Mouse (Mus musculus): ENCODE data around the gene Mapk1. TPM values are rescaled to one million over a fixed set of nuclear protein-coding genes. Genes with fewer than 3 reads are reported as not detected.

The Mapk1 gene
- total RNA-seq, 2 experiments from 2014 or later, result 121 TPM

GRCm38 (mm10) chr16:17015111-17015852 lies 32.1 kb downstream of the Mapk1 start:
- intact Hi-C loops (cut with DNase I), result no loop called here
- DNase-seq, result no peak

- DNase-seq, result no peak
Observed at GRCm38 (mm10) chr16:17015853-17016230, 32.7 kb downstream of the Mapk1 start.

GRCm38 (mm10) chr16:17018071-17018470 lies 34.9 kb downstream of the Mapk1 start:
- intact Hi-C loops (cut with DNase I), result no loop called here

More at GRCm38 (mm10) chr16:17015853-17016230, 32.7 kb downstream of the Mapk1 start:
- intact Hi-C loops (cut with DNase I), result no loop called here

GRCm38 (mm10) chr16:17024469-17025148 lies 41.4 kb downstream of the Mapk1 start:
- intact Hi-C loops (cut with DNase I), result loop anchor here (10.0 kb wide), 1 partner anchor 100 kb away; no protein-coding TSS in a partner anchor
- DNase-seq, result peak; percentile 67 to 76

More at GRCm38 (mm10) chr16:17018071-17018470, 34.9 kb downstream of the Mapk1 start:
- DNase-seq, result peak in 1 of 2 experiments; percentile 7

- intact Hi-C loops (cut with DNase I), result loop anchor here (10.0 kb wide), 1 partner anchor 105 kb away; no protein-coding TSS in a partner anchor
- DNase-seq, result no peak
Observed at GRCm38 (mm10) chr16:17029971-17030695, 47.0 kb downstream of the Mapk1 start.

GRCm38 (mm10) chr16:17033754-17034153 lies 50.6 kb downstream of the Mapk1 start:
- DNase-seq, result no peak
- intact Hi-C loops (cut with DNase I), result no loop called here

- intact Hi-C loops (cut with DNase I), result no loop called here
- no peak for DNase-seq
Observed at GRCm38 (mm10) chr16:17040716-17041115, 57.5 kb downstream of the Mapk1 start.

- intact Hi-C loops (cut with DNase I), result no loop called here
- DNase-seq, result no peak
Observed at GRCm38 (mm10) chr16:17041417-17041816, 58.2 kb downstream of the Mapk1 start.

- intact Hi-C loops (cut with DNase I), result no loop called here
- no peak for DNase-seq
Observed at GRCm38 (mm10) chr16:17044320-17044719, 61.1 kb downstream of the Mapk1 start.

GRCm38 (mm10) chr16:17045287-17045686 lies 62.1 kb downstream of the Mapk1 start:
- intact Hi-C loops (cut with DNase I), result no loop called here
- no peak for DNase-seq

- DNase-seq, result no peak
- intact Hi-C loops (cut with DNase I), result no loop called here
Observed at GRCm38 (mm10) chr16:17049886-17050285, 66.7 kb downstream of the Mapk1 start.

GRCm38 (mm10) chr16:17052087-17052486 lies 68.9 kb downstream of the Mapk1 start:
- intact Hi-C loops (cut with DNase I), result no loop called here
- DNase-seq, result no peak

- DNase-seq, result no peak
- intact Hi-C loops (cut with DNase I), result no loop called here
Observed at GRCm38 (mm10) chr16:17053903-17054302, 70.7 kb downstream of the Mapk1 start.

- DNase-seq, result no peak
Observed at GRCm38 (mm10) chr16:17055584-17055983, 72.4 kb downstream of the Mapk1 start.

GRCm38 (mm10) chr16:17062338-17062737 lies 79.2 kb downstream of the Mapk1 start:
- intact Hi-C loops (cut with DNase I), result no loop called here
- DNase-seq, result no peak

More at GRCm38 (mm10) chr16:17055584-17055983, 72.4 kb downstream of the Mapk1 start:
- intact Hi-C loops (cut with DNase I), result no loop called here

- intact Hi-C loops (cut with DNase I), result loop anchor here (5.0 kb wide), 1 partner anchor 80 kb away; no protein-coding TSS in a partner anchor
- no peak for DNase-seq
Observed at GRCm38 (mm10) chr16:17067552-17067951, 84.4 kb downstream of the Mapk1 start.

- intact Hi-C loops (cut with DNase I), result loop anchor here (5.0 kb wide), 1 partner anchor 82 kb away; no protein-coding TSS in a partner anchor
- DNase-seq, result peak; percentile 88 to 90
Observed at GRCm38 (mm10) chr16:17069511-17070443, 86.6 kb downstream of the Mapk1 start, which contains the start of gene Ypel1. Ypel1 (plus strand) TSS chr16:17069696.

GRCm38 (mm10) chr16:17070716-17071115 lies 87.5 kb downstream of the Mapk1 start:
- DNase-seq, result no peak
- intact Hi-C loops (cut with DNase I), result no loop called here

GRCm38 (mm10) chr16:17073000-17073399 lies 89.8 kb downstream of the Mapk1 start:
- no peak for DNase-seq
- intact Hi-C loops (cut with DNase I), result no loop called here

GRCm38 (mm10) chr16:17076301-17076700 lies 93.1 kb downstream of the Mapk1 start:
- intact Hi-C loops (cut with DNase I), result no loop called here
- DNase-seq, result no peak

All from heart, postnatal 10 days (tissue).